Mouse (Mus musculus): ENCODE measurements around the gene Prss53. TPM values are rescaled to one million over a fixed set of nuclear protein-coding genes. Genes with fewer than 3 reads are reported as not detected.

Gene Prss53
- total and polyA plus RNA-seq, 2 experiments from 2014 or later, result 0.55 to 0.77 TPM

- no peak overlapping the region for H3K9ac ChIP-seq (replicated peaks; ENCODE audit: low read length, poor library complexity, severe bottlenecking)
- 65% methylated on average over 8 of the region's 8 CpGs for WGBS
- H3K4me2 ChIP-seq (ENCODE audit: low read depth, low read length, poor library complexity, severe bottlenecking), result no peak overlapping the region
- peaks cover 40% of the 10 kb centered on the region for H3K36me3 ChIP-seq (ENCODE audit: insufficient read depth, low read length)
- no peaks in the 10 kb centered on the region for H3K27me3 ChIP-seq (ENCODE audit: insufficient read depth, low read length)
- no peaks in the 10 kb centered on the region for H3K9me3 ChIP-seq (ENCODE audit: low read length)
- H3K4me3 ChIP-seq (ENCODE audit: low read depth, low read length), result no peak overlapping the region
- TF ChIP-seq CTCF (IDR thresholded peaks at IDR 0.05), result peak; percentile 48
- DNase-seq (ENCODE audit: low spot score), result peak; percentile 14
- H3K27ac ChIP-seq (ENCODE audit: low read depth, low read length), result no peak overlapping the region
- H3K4me1 ChIP-seq (ENCODE audit: insufficient read depth, low read length), result no peaks in the 10 kb centered on the region
- ATAC-seq (ENCODE audit: low FRiP score), result no peak
Observed at GRCm38 (mm10) chr7:127921516-127921915, 30.7 kb upstream of the Prss53 start.

- WGBS, result 83% methylated on average over 7 of the region's 7 CpGs
- H3K4me1 ChIP-seq (ENCODE audit: insufficient read depth, low read length), result no peaks in the 10 kb centered on the region
- H3K27me3 ChIP-seq (ENCODE audit: insufficient read depth, low read length), result no peaks in the 10 kb centered on the region
- no peak for ATAC-seq (ENCODE audit: low FRiP score)
- H3K4me2 ChIP-seq (ENCODE audit: low read depth, low read length, poor library complexity, severe bottlenecking), result no peak overlapping the region
- no peaks in the 10 kb centered on the region for H3K9me3 ChIP-seq (ENCODE audit: low read length)
- peak; percentile 14 for DNase-seq (ENCODE audit: low spot score)
- H3K9ac ChIP-seq (replicated peaks; ENCODE audit: low read length, poor library complexity, severe bottlenecking), result no peak overlapping the region
- H3K4me3 ChIP-seq (ENCODE audit: low read depth, low read length), result no peak overlapping the region
- TF ChIP-seq CTCF (IDR thresholded peaks at IDR 0.05), result peak; percentile 55
- H3K27ac ChIP-seq (ENCODE audit: low read depth, low read length), result no peak overlapping the region
- H3K36me3 ChIP-seq (ENCODE audit: insufficient read depth, low read length), result peaks cover 34% of the 10 kb centered on the region
Observed at GRCm38 (mm10) chr7:127919290-127919689, 28.5 kb upstream of the Prss53 start.

GRCm38 (mm10) chr7:127918203-127918602 is 27.4 kb upstream of the Prss53 start:
- H3K36me3 ChIP-seq (ENCODE audit: insufficient read depth, low read length), result peaks cover 30% of the 10 kb centered on the region
- no peak for DNase-seq (ENCODE audit: low spot score)
- no peaks in the 10 kb centered on the region for H3K4me1 ChIP-seq (ENCODE audit: insufficient read depth, low read length)
- no peak overlapping the region for H3K4me3 ChIP-seq (ENCODE audit: low read depth, low read length)
- peak; percentile 58 for TF ChIP-seq CTCF (IDR thresholded peaks at IDR 0.05)
- no peak overlapping the region for H3K27ac ChIP-seq (ENCODE audit: low read depth, low read length)
- no peaks in the 10 kb centered on the region for H3K9me3 ChIP-seq (ENCODE audit: low read length)
- no peak overlapping the region for H3K4me2 ChIP-seq (ENCODE audit: low read depth, low read length, poor library complexity, severe bottlenecking)
- WGBS, result 52% methylated on average over 3 of the region's 3 CpGs
- no peak for ATAC-seq (ENCODE audit: low FRiP score)
- no peak overlapping the region for H3K9ac ChIP-seq (replicated peaks; ENCODE audit: low read length, poor library complexity, severe bottlenecking)
- H3K27me3 ChIP-seq (ENCODE audit: insufficient read depth, low read length), result no peaks in the 10 kb centered on the region

- peaks cover 15% of the 10 kb centered on the region for H3K36me3 ChIP-seq (ENCODE audit: insufficient read depth, low read length)
- H3K27me3 ChIP-seq (ENCODE audit: insufficient read depth, low read length), result no peaks in the 10 kb centered on the region
- no peak for TF ChIP-seq CTCF (IDR thresholded peaks at IDR 0.05)
- H3K9me3 ChIP-seq (ENCODE audit: low read length), result no peaks in the 10 kb centered on the region
- no peak overlapping the region for H3K4me2 ChIP-seq (ENCODE audit: low read depth, low read length, poor library complexity, severe bottlenecking)
- H3K27ac ChIP-seq (ENCODE audit: low read depth, low read length), result no peak overlapping the region
- H3K4me3 ChIP-seq (ENCODE audit: low read depth, low read length), result no peak overlapping the region
- DNase-seq (ENCODE audit: low spot score) (no peak), ATAC-seq (ENCODE audit: low FRiP score) (no peak)
- 94% methylated on average over 12 of the region's 12 CpGs for WGBS
- H3K9ac ChIP-seq (replicated peaks; ENCODE audit: low read length, poor library complexity, severe bottlenecking), result no peak overlapping the region
- no peaks in the 10 kb centered on the region for H3K4me1 ChIP-seq (ENCODE audit: insufficient read depth, low read length)
Observed at GRCm38 (mm10) chr7:127915293-127915692, 24.5 kb upstream of the Prss53 start.

GRCm38 (mm10) chr7:127912938-127913337 is 22.2 kb upstream of the Prss53 start:
- peak overlapping the region; percentile 82 for H3K27ac ChIP-seq (ENCODE audit: low read depth, low read length)
- H3K4me3 ChIP-seq (ENCODE audit: low read depth, low read length), result peak overlapping the region; percentile 98
- H3K9me3 ChIP-seq (ENCODE audit: low read length), result no peaks in the 10 kb centered on the region
- DNase-seq (ENCODE audit: low spot score) (no peak), ATAC-seq (ENCODE audit: low FRiP score) (no peak)
- WGBS, result 24% methylated on average over 4 of the region's 4 CpGs
- H3K4me2 ChIP-seq (ENCODE audit: low read depth, low read length, poor library complexity, severe bottlenecking), result peak overlapping the region; percentile 60
- no peaks in the 10 kb centered on the region for H3K27me3 ChIP-seq (ENCODE audit: insufficient read depth, low read length)
- no peaks in the 10 kb centered on the region for H3K4me1 ChIP-seq (ENCODE audit: insufficient read depth, low read length)
- peak overlapping the region; percentile 83; the same call in 1 of the 2 replicates for H3K9ac ChIP-seq (replicated peaks; ENCODE audit: low read length, poor library complexity, severe bottlenecking)
- no peak for TF ChIP-seq CTCF (IDR thresholded peaks at IDR 0.05)
- peaks cover 29% of the 10 kb centered on the region for H3K36me3 ChIP-seq (ENCODE audit: insufficient read depth, low read length)

GRCm38 (mm10) chr7:127912190-127912871 is 21.6 kb upstream of the Prss53 start, which contains the start of gene Kat8:
Gene Kat8 (plus strand): TSS chr7:127912516.
- H3K9me3 ChIP-seq (ENCODE audit: low read length), result no peaks in the 10 kb centered on the region
- peak; percentile 95 for DNase-seq (ENCODE audit: low spot score)
- H3K4me1 ChIP-seq (ENCODE audit: insufficient read depth, low read length), result no peaks in the 10 kb centered on the region
- peak within 1 kb of the TSS; percentile 60 for H3K4me2 ChIP-seq (ENCODE audit: low read depth, low read length, poor library complexity, severe bottlenecking)
- ATAC-seq (ENCODE audit: low FRiP score), result peak; percentile 93
- H3K27me3 ChIP-seq (ENCODE audit: insufficient read depth, low read length), result no peaks in the 10 kb centered on the region
- WGBS, result 1% methylated on average over 40 of the region's 40 CpGs
- H3K36me3 ChIP-seq (ENCODE audit: insufficient read depth, low read length), result peaks cover 30% of the 10 kb centered on the region
- peak within 1 kb of the TSS; percentile 83 for H3K9ac ChIP-seq (replicated peaks; ENCODE audit: low read length, poor library complexity, severe bottlenecking)
- no peak for TF ChIP-seq CTCF (IDR thresholded peaks at IDR 0.05)
- peak within 1 kb of the TSS; percentile 82 for H3K27ac ChIP-seq (ENCODE audit: low read depth, low read length)
- H3K4me3 ChIP-seq (ENCODE audit: low read depth, low read length), result peak within 1 kb of the TSS; percentile 98

Measured in midbrain, postnatal 0 days (tissue).